Mouse (Mus musculus) kidney, embryonic 16.5 days (tissue): Measurements from ENCODE around the gene Sphk1. TPM values are rescaled to one million over a fixed set of nuclear protein-coding genes. Genes with fewer than 3 reads are reported as not detected.
"Not testable (repeated sequence)": the region's sequence is repeated elsewhere in the genome, so short reads cannot be mapped to it uniquely, and the experiment has no call there.

Source experiments
- ATAC-seq: fragments of 200-750 bp; cut with Nextera tagmentation; 2 replicates; pipeline ENCODE4 v1.8.0; 2017; ENCODE audit warnings: moderate TSS enrichment; ENCODE audit not compliant: low FRiP score, low TSS enrichment
- H3K27ac ChIP-seq: fragments of 300-500 bp; sonication (generic); 2 replicates; pipeline ENCODE4 v1.5.1; 2014; ENCODE audit warnings: low read length
- H3K27me3 ChIP-seq: fragments of 300-500 bp; sonication (generic); 2 replicates; pipeline ENCODE4 v1.6.1; 2014; ENCODE audit warnings: low read length, control low read depth, mixed read lengths; ENCODE audit not compliant: insufficient read depth
- H3K36me3 ChIP-seq: fragments of 300-500 bp; sonication (generic); 2 replicates; pipeline ENCODE4 v1.6.1; 2014; ENCODE audit warnings: low read length, control low read depth, mixed read lengths; ENCODE audit not compliant: insufficient read depth
- H3K4me1 ChIP-seq: fragments of 300-500 bp; sonication (generic); 2 replicates; pipeline ENCODE4 v1.6.1; 2014; ENCODE audit warnings: low read length, control low read depth, mixed read lengths; ENCODE audit not compliant: insufficient read depth
- H3K4me2 ChIP-seq: fragments of 300-500 bp; sonication (generic); replicated peaks from 2 replicates; pipeline ENCODE4 v1.6.1; 2014; ENCODE audit warnings: low read depth, low read length
- H3K4me3 ChIP-seq: fragments of 300-500 bp; sonication (generic); 2 replicates; pipeline ENCODE4 v1.5.1; 2014; ENCODE audit warnings: mild to moderate bottlenecking, low read length
- H3K9ac ChIP-seq: fragments of 300-500 bp; sonication (generic); replicated peaks from 2 replicates; pipeline ENCODE4 v1.6.1; 2014; ENCODE audit warnings: low read length
- H3K9me3 ChIP-seq: fragments of 300-500 bp; sonication (generic); 2 replicates; pipeline ENCODE4 v1.6.1; 2016; ENCODE audit warnings: low read length, control low read depth
- WGBS: fragments of 180-500 bp; shearing (Covaris S2); extraction: QIAGEN DNeasy Blood & Tissue Kit; methylation state at CpG from one replicate; pipeline ENCODE4 v1.1.7; 2014; 5-methylcytosine and 5-hydroxymethylcytosine counted together
- polyA plus RNA-seq: library from polyadenylated mRNA; unstranded; fragments of >200 nt; fragmentation: Nextera tagmentation; extraction: Ambion mirVana; gene quantifications from 2 replicates; pipeline ENCODE4 v1.2.1, GENCODE M21; 2015

Gene Sphk1
- polyA plus RNA-seq, 1 experiment from 2014 or later, result 5.8 TPM

DNA sequence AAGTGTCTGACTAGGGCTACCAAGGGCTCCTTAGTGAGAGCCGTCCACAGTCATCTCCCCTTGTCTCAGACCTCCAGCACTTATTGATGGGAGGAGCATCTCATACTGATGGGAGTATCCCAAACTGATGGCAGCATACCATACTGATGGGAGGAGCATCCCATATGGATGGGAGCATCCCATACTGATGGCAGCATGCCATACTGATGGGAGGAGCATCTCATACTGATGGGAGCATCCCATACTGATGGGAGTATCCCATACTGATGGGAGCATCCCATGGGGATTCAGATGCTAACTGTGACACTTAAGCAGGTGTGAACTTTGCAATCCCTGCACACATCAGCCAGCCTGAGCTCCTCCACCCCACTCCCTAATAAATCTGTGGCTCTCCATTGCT lies 38.2 kb upstream of the Sphk1 start:
- H3K4me3 ChIP-seq, H3K36me3 ChIP-seq, H3K27me3 ChIP-seq, H3K4me2 ChIP-seq, ATAC-seq, H3K27ac ChIP-seq, H3K9ac ChIP-seq, H3K9me3 ChIP-seq: not testable (repeated sequence)
- WGBS, result 67% methylated on average over 1 of the region's 1 CpGs
- H3K4me1 ChIP-seq, result peaks cover 17% of the 10 kb centered on the region

DNA sequence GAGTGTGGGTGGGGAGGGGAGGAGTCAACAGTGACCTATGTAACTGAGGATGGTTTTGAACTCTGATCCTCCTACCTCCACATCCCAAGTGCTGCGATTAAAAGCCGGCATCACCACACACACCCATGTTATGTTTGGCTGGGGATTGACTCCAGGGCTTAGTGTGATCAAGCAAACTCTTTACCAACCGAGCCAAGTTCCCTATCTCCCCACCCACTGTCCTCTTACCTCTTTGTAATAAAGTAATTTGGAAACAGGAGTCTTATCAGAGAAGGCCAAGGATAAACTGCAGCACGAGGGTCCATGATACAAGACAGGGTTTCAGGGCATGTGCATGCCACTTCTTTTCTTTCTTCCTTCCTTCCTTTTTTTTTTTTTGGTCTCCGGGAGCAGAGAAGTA lies 37.5 kb upstream of the Sphk1 start:
- peaks cover 3% of the 10 kb centered on the region; the same call in 1 of the 2 replicates for H3K9me3 ChIP-seq
- H3K4me2 ChIP-seq, result no peak overlapping the region
- no peak overlapping the region for H3K27ac ChIP-seq
- ATAC-seq, result no peak
- no peaks in the 10 kb centered on the region for H3K27me3 ChIP-seq
- peaks cover 17% of the 10 kb centered on the region for H3K4me1 ChIP-seq
- H3K4me3 ChIP-seq, result no peak overlapping the region
- 69% methylated on average over 5 of the region's 5 CpGs for WGBS
- H3K36me3 ChIP-seq, result no peaks in the 10 kb centered on the region
- H3K9ac ChIP-seq, result no peak overlapping the region

DNA sequence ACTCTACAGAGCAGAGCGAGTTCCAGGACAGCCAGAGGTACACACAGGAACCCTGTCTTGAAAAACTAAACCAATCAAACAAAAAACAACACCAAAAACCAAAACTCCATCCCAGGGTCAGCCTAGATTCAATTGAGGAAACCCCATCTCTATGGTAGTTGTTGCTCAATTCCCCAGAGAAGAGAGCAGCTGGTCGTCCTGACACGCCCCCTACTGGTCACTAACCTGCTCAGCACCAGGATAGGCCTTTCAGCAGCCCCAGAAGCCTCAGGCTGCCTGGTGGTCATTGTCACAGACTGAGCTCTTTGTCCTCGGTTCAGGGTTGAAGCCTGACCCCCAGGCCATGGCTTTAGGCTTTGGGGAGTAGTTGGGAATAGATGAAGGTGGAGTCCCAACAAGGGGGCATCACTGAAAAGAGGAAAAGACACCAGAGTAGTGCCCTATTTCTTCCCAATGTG lies 36.9 kb upstream of the Sphk1 start, which contains the start of gene Prpsap1:
Gene Prpsap1, minus strand, starts transcription at position 408 of the 458 bp plus-strand sequence.
- H3K4me3 ChIP-seq, result no peak within 1 kb of the TSS
- WGBS, result 23% methylated on average over 4 of the region's 4 CpGs
- no peak for ATAC-seq
- H3K36me3 ChIP-seq, result no peaks in the 10 kb centered on the region
- peak within 1 kb of the TSS; percentile 62 for H3K27ac ChIP-seq
- no peak within 1 kb of the TSS for H3K9ac ChIP-seq
- H3K4me2 ChIP-seq, result no peak within 1 kb of the TSS
- H3K4me1 ChIP-seq, result peaks cover 14% of the 10 kb centered on the region
- H3K27me3 ChIP-seq, result no peaks in the 10 kb centered on the region
- H3K9me3 ChIP-seq, result no peaks in the 10 kb centered on the region

GRCm38 (mm10) chr11:116494474-116495174 lies 36.1 kb upstream of the Sphk1 start:
- Histone ChIP-seq H3K4me2 (no peak overlapping the region), H3K4me3 (no peak overlapping the region)
- 0 out of 2 replicates have a peak, but pooled peaks have one; percentile 28 for ATAC-seq

DNA sequence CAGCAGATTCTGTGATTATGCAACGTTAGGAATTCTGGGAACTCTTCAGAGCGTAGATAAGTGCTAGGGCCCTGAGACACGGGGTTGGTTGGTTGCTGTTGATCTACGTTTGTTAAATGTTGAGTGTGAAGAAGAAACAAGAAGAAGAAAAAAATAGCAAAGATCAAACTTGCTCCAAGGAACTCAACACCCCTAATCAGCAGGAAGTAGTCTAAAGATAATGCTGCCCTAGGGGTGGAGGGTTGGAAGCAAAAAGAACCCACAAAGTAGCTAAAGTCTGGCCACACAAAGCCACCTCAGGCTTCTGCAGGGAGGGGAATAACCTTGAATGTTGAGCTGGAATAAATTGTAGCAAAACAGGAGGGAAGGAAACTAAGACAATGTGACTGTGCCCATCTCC lies 33.4 kb upstream of the Sphk1 start:
- no peak overlapping the region for H3K9ac ChIP-seq
- no peak overlapping the region for H3K4me2 ChIP-seq
- no peak overlapping the region for H3K27ac ChIP-seq
- no peaks in the 10 kb centered on the region for H3K27me3 ChIP-seq
- H3K9me3 ChIP-seq, result no peaks in the 10 kb centered on the region
- H3K4me1 ChIP-seq, result 0 out of 2 replicates have a peak, but pooled peaks cover 5% of the 10 kb centered on the region
- H3K4me3 ChIP-seq, result no peak overlapping the region
- 80% methylated on average over 4 of the region's 4 CpGs for WGBS
- ATAC-seq, result no peak
- no peaks in the 10 kb centered on the region for H3K36me3 ChIP-seq

More at GRCm38 (mm10) chr11:116494474-116495174, 36.1 kb upstream of the Sphk1 start:
- Histone ChIP-seq H3K9me3 (no peaks in the 10 kb centered on the region), H3K27ac (peak overlapping the region; percentile 62), H3K27me3 (no peaks in the 10 kb centered on the region), H3K36me3 (no peaks in the 10 kb centered on the region), H3K4me1 (0 out of 2 replicates have a peak, but pooled peaks cover 8% of the 10 kb centered on the region), H3K9ac (no peak overlapping the region)
- WGBS, result 36% methylated on average over 13 of the region's 13 CpGs

GRCm38 (mm10) chr11:116498596-116498995 lies 32.1 kb upstream of the Sphk1 start:
- no peaks in the 10 kb centered on the region for H3K27me3 ChIP-seq
- peak overlapping the region; percentile 56 for H3K9ac ChIP-seq
- peak overlapping the region; percentile 54 for H3K4me2 ChIP-seq
- no peak overlapping the region for H3K27ac ChIP-seq
- H3K4me1 ChIP-seq, result 0 out of 2 replicates have a peak, but pooled peaks cover 3% of the 10 kb centered on the region
- no peaks in the 10 kb centered on the region for H3K36me3 ChIP-seq
- no peaks in the 10 kb centered on the region for H3K9me3 ChIP-seq
- WGBS, result 34% methylated on average over 34 of the region's 34 CpGs
- peak overlapping the region; percentile 35 for H3K4me3 ChIP-seq
- no peak for ATAC-seq

DNA sequence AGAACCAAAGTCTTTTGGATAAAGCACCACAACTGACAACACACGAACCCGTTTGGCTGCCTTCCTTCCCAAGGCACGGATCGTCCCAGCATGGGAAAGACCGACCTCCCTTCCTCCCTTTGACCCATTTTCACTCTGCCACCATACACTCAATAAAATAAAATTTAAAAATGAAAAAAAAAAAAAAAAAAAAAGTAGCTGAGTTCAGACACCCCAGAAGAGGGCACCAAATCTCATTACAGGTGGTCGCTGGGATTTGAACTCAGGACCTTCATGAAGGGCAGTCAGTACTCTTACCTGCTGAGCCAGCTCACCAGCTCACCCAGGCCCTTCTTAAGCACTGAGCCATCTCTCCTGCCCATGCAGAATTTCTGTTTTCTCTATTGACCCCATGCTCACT lies 31.7 kb upstream of the Sphk1 start:
- peak overlapping the region; percentile 54 for H3K4me2 ChIP-seq
- 53% methylated on average over 6 of the region's 6 CpGs for WGBS
- no peak overlapping the region for H3K27ac ChIP-seq
- H3K4me1 ChIP-seq, result no peaks in the 10 kb centered on the region
- peak overlapping the region; percentile 56; the same call in 1 of the 2 replicates for H3K9ac ChIP-seq
- no peaks in the 10 kb centered on the region for H3K36me3 ChIP-seq
- no peaks in the 10 kb centered on the region for H3K27me3 ChIP-seq
- H3K4me3 ChIP-seq, result peak overlapping the region; percentile 35; the same call in 1 of the 2 replicates
- no peaks in the 10 kb centered on the region for H3K9me3 ChIP-seq
- no peak for ATAC-seq

GRCm38 (mm10) chr11:116501005-116501746 lies 29.5 kb upstream of the Sphk1 start:
- Histone ChIP-seq H3K9me3 (no peaks in the 10 kb centered on the region), H3K4me2 (no peak overlapping the region), H3K9ac (no peak overlapping the region), H3K4me1 (no peaks in the 10 kb centered on the region), H3K36me3 (no peaks in the 10 kb centered on the region), H3K27me3 (no peaks in the 10 kb centered on the region), H3K27ac (no peak overlapping the region), H3K4me3 (no peak overlapping the region)
- 30% methylated on average over 7 of the region's 7 CpGs for WGBS
- peak; percentile 44; the same call in 1 of the 2 replicates for ATAC-seq

GRCm38 (mm10) chr11:116504516-116504915 lies 26.2 kb upstream of the Sphk1 start:
- no peaks in the 10 kb centered on the region for H3K9me3 ChIP-seq
- H3K4me3 ChIP-seq, result no peak overlapping the region
- H3K4me2 ChIP-seq, result no peak overlapping the region
- no peaks in the 10 kb centered on the region for H3K4me1 ChIP-seq
- ATAC-seq, result no peak
- H3K27me3 ChIP-seq, result no peaks in the 10 kb centered on the region
- no peak overlapping the region for H3K9ac ChIP-seq
- no peak overlapping the region for H3K27ac ChIP-seq
- H3K36me3 ChIP-seq, result no peaks in the 10 kb centered on the region
- WGBS, result 91% methylated on average over 17 of the region's 17 CpGs
